Mouse (Mus musculus) lung, postnatal 0 days (tissue): ENCODE data around the gene Prss34. TPM values are rescaled to one million over a fixed set of nuclear protein-coding genes. Genes with fewer than 3 reads are reported as not detected.

ENCODE experiments used
- ATAC-seq: fragments of 200-750 bp; cut with Nextera tagmentation; 2 replicates; pipeline ENCODE4 v1.8.0; 2017; ENCODE audit warnings: moderate library complexity
- DNase-seq: peaks from one replicate; pipeline ENCODE4 v3.0.0-alpha.2; 2016; ENCODE audit warnings: low spot score
- H3K27ac ChIP-seq: fragments of 300-500 bp; sonication (generic); 2 replicates; pipeline ENCODE4 v1.5.1; 2014; ENCODE audit warnings: antibody characterized with exemption, mild to moderate bottlenecking, low read length, mixed read lengths
- H3K27me3 ChIP-seq: fragments of 300-500 bp; sonication (generic); replicated peaks from 2 replicates; pipeline ENCODE4 v1.6.1; 2014; ENCODE audit warnings: low read length, mixed read lengths; ENCODE audit not compliant: insufficient read depth
- H3K36me3 ChIP-seq: fragments of 300-500 bp; sonication (generic); 2 replicates; pipeline ENCODE4 v1.6.1; 2014; ENCODE audit warnings: low read length, mixed read lengths; ENCODE audit not compliant: insufficient read depth
- H3K4me1 ChIP-seq: fragments of 300-500 bp; sonication (generic); 2 replicates; pipeline ENCODE4 v1.6.1; 2014; ENCODE audit warnings: antibody characterized with exemption, low read depth, low read length, mixed read lengths; ENCODE audit not compliant: insufficient read depth
- H3K4me2 ChIP-seq: fragments of 300-500 bp; sonication (generic); replicated peaks from 2 replicates; pipeline ENCODE4 v1.6.1; 2014; ENCODE audit warnings: low read depth, mild to moderate bottlenecking, low read length, moderate library complexity, mixed read lengths
- H3K4me3 ChIP-seq: fragments of 300-500 bp; sonication (generic); 2 replicates; pipeline ENCODE4 v1.5.1; 2014; ENCODE audit warnings: low read depth, low read length
- H3K9ac ChIP-seq: fragments of 300-500 bp; sonication (generic); replicated peaks from 2 replicates; pipeline ENCODE4 v1.6.1; 2014; ENCODE audit warnings: low read depth, mild to moderate bottlenecking
- H3K9me3 ChIP-seq: fragments of 300-500 bp; sonication (generic); 2 replicates; pipeline ENCODE4 v1.6.1; 2016; ENCODE audit warnings: low read length, mixed read lengths
- CTCF ChIP-seq: IDR thresholded peaks from 2 replicates; pipeline ENCODE4 v1.5.1; 2016; ENCODE audit warnings: antibody characterized with exemption, mild to moderate bottlenecking
- EP300 ChIP-seq: IDR thresholded peaks from 2 replicates; pipeline ENCODE4 v1.6.1; 2016; ENCODE audit warnings: antibody characterized with exemption, mild to moderate bottlenecking, control low read depth
- WGBS: fragments of 180-500 bp; shearing (Covaris S2); extraction: QIAGEN DNeasy Blood & Tissue Kit; methylation state at CpG from one replicate; pipeline ENCODE4 v1.1.7; 2014; 5-methylcytosine and 5-hydroxymethylcytosine counted together
- polyA plus RNA-seq: library from polyadenylated mRNA; unstranded; fragments of >200 nt; fragmentation: Nextera tagmentation; extraction: Ambion mirVana; gene quantifications from 2 replicates; pipeline ENCODE4 v1.2.1, GENCODE M21; 2015

Gene Prss34
- polyA plus RNA-seq, 1 experiment from 2014 or later: 3.5 TPM

GRCm38 (mm10) chr17:25257804-25258261, 40.4 kb upstream of the Prss34 start:
- Histone ChIP-seq H3K4me2 (no peak overlapping the region), H3K4me3 (no peak overlapping the region), H3K27me3 (peaks cover 5% of the 10 kb centered on the region; the same call in 1 of the 2 replicates), H3K36me3 (peaks cover 5% of the 10 kb centered on the region), H3K9me3 (no peaks in the 10 kb centered on the region), H3K27ac (no peak overlapping the region), H3K4me1 (peaks cover 7% of the 10 kb centered on the region; the same call in 1 of the 2 replicates), H3K9ac (no peak overlapping the region)
- DNase-seq: peak; percentile 36
- ATAC-seq: peak; percentile 20; the same call in 1 of the 2 replicates
- 49% methylated on average over 6 of the region's 6 CpGs for WGBS
- TF ChIP-seq EP300 (no peak), CTCF (no peak)

GRCm38 (mm10) chr17:25264453-25264852, 33.7 kb upstream of the Prss34 start:
- Histone ChIP-seq H3K4me2 (no peak overlapping the region), H3K36me3 (peaks cover 50% of the 10 kb centered on the region), H3K27ac (no peak overlapping the region), H3K9ac (no peak overlapping the region), H3K4me1 (no peaks in the 10 kb centered on the region), H3K9me3 (no peaks in the 10 kb centered on the region), H3K4me3 (no peak overlapping the region), H3K27me3 (no peaks in the 10 kb centered on the region)
- TF ChIP-seq EP300 (no peak), CTCF (peak; percentile 52)
- WGBS: 59% methylated on average over 3 of the region's 3 CpGs
- DNase-seq: no peak
- ATAC-seq: no peak; the same call in 1 of the 2 replicates

- Histone ChIP-seq H3K36me3 (peaks cover 20% of the 10 kb centered on the region), H3K4me3 (no peak overlapping the region), H3K27me3 (no peaks in the 10 kb centered on the region), H3K9ac (no peak overlapping the region), H3K9me3 (no peaks in the 10 kb centered on the region), H3K4me1 (peaks cover 15% of the 10 kb centered on the region; the same call in 1 of the 2 replicates), H3K4me2 (peak overlapping the region; percentile 82; the same call in 1 of the 2 replicates), H3K27ac (peak overlapping the region; percentile 98; the same call in 1 of the 2 replicates)
- ATAC-seq (peak; percentile 16), DNase-seq (peak; percentile 80)
- 26% methylated on average over 2 of the region's 2 CpGs for WGBS
- TF ChIP-seq CTCF: no peak
- 0 out of 2 replicates have a peak, but pooled peaks have one; percentile 44 for TF ChIP-seq EP300
Measured at GRCm38 (mm10) chr17:25270795-25271335, 27.3 kb upstream of the Prss34 start.

- peaks cover 15% of the 10 kb centered on the region; the same call in 1 of the 2 replicates for H3K4me1 ChIP-seq
- DNase-seq (peak; percentile 81), ATAC-seq (peak; percentile 47)
- WGBS: under 1% methylated on average over 10 of the region's 10 CpGs
- no peaks in the 10 kb centered on the region for H3K27me3 ChIP-seq
- TF ChIP-seq EP300 (no peak), CTCF (peak; percentile 1; the same call in 1 of the 2 replicates)
- H3K4me2 ChIP-seq: peak overlapping the region; percentile 82
- H3K9ac ChIP-seq: peak overlapping the region; percentile 95
- H3K27ac ChIP-seq: peak overlapping the region; percentile 98
- peak overlapping the region; percentile 80 for H3K4me3 ChIP-seq
- peaks cover 13% of the 10 kb centered on the region for H3K36me3 ChIP-seq
- no peaks in the 10 kb centered on the region for H3K9me3 ChIP-seq
Measured at GRCm38 (mm10) chr17:25272326-25272725, 25.9 kb upstream of the Prss34 start.

GRCm38 (mm10) chr17:25272951-25273705, 25.1 kb upstream of the Prss34 start:
- WGBS: 2% methylated on average over 72 of the region's 92 CpGs
- Histone ChIP-seq H3K9ac (peak overlapping the region; percentile 95), H3K27ac (peak overlapping the region; percentile 98), H3K4me1 (peaks cover 15% of the 10 kb centered on the region; the same call in 1 of the 2 replicates), H3K4me2 (peak overlapping the region; percentile 82), H3K27me3 (no peaks in the 10 kb centered on the region), H3K9me3 (no peaks in the 10 kb centered on the region), H3K36me3 (peaks cover 8% of the 10 kb centered on the region; the same call in 1 of the 2 replicates), H3K4me3 (peak overlapping the region; percentile 80)
- peak; percentile 83 for ATAC-seq
- TF ChIP-seq EP300 (no peak), CTCF (no peak)
- DNase-seq: peak; percentile 94
